Mouse (Mus musculus) 3T3-L1 (cell line): ENCODE results near the gene Rsph14.
"Not testable (repeated sequence)": the region's sequence is repeated elsewhere in the genome, so short reads cannot be mapped to it uniquely, and the experiment has no call there.

Experiments used
- DNase-seq: peaks from one replicate; pipeline ENCODE4 v3.0.0-alpha.2; 2015; ENCODE audit warnings: low read depth, low spot score

Rsph14 gene

DNA sequence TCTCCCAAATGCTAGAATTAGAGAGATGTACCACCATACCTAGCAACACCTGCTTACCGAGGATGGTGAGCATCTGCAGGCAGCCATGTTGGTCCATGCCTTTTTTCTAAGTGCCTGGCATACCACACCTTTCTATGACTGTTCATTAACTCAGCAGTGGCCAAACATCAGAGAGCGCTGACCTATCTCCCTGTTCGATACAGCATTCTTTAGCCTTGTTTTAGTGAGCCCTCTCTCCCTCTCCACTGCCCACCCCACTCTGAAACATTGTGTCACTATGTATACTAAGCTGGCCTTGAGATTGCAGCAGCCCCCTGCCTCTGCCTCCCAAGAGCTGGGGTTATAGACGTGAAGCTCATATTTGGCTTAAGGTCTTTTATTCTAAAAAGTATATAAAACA is 21.3 kb upstream of the Rsph14 start:
- DNase-seq = no peak

DNA sequence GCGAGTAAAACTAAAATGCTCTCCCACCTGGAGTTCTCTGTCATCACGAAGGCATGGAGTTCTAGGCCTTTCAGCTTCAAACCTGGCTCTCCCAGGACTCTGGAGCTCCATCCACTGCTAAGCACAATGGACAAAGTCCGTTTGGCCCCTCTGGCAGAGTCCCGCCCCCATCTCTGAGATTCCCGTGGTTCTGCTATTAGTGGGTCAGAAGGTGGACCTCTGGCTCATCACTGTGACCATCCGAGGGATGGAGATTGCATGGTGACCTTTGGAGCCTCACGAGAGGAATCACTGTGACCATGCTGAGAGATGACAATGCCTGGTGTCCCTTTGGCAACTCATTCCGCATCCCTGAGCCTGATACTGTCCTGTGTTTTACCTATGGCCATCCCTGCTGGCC is 20.5 kb upstream of the Rsph14 start:
- no peak for DNase-seq

DNA sequence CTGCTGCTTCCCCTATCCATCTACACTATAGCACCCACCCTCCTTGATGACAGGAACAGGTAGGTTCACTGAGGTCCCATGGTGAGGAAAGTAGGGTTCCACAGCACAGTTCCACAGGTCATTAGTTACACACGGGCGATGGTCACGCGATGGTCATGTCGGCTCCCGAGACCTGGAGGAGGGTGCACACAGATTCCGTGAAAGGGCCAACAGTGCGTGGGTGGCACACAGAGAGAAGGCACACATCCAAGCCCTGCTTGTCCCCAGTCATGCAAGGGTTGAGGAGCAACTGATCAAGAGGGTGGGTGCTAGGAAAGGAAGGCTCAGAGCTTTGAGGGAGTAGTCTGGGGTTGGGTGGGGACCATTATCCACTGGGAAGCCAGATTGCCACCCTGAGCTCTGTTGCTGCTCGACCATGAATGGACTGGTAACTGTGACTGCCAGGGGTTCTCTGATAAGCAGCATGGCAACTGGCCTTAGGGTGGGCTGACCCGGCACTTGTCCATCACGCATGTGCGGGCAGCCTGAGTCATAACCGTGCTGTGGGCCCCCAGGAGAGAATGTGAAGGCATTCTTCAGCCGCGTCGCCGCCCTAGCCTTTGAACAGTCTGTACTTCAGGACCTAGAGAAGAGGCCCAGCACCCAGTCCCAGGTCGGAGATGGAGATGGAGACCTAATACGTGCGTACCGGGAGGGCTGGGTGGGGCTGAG is 19.1 kb upstream of the Rsph14 start:
- no peak for DNase-seq

DNA sequence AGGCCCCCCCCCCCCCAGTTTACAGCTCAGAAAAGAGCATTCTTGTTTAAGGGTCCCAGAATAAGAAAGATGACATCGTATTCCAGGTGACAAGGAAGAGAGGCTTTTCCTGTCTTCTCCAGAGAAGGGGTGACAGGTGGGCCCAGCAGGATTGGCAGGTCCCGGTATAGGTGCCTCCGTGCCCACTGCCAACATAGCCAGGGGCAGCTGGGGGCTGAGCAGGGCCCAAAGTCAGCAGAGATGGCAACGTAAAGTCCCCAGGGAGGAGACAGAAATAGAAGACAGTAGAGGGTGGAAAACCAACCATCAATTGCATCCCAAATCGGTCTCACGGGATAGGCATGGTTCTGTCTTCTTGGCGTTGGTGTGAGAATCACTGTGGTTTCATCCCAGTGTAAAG is 16.3 kb upstream of the Rsph14 start:
- no peak for DNase-seq

DNA sequence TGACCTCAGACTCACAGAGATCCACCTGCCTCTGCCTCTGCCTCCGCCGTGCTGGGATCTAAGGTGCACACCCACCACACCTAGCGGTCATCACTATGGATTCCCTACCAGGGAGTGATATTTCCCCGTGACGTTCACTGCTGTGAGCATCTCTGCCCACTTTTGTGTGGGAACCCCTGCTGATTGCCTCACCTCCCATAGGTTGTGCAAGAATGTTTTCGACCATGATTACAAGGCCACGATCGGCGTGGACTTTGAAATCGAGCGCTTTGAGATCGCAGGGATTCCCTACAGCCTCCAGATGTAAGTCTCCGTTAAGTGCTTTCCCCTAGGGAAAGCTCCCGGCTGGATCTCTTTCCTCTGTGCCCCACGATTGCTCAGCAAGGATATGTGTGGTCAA is 13.4 kb upstream of the Rsph14 start:
- DNase-seq = no peak

DNA sequence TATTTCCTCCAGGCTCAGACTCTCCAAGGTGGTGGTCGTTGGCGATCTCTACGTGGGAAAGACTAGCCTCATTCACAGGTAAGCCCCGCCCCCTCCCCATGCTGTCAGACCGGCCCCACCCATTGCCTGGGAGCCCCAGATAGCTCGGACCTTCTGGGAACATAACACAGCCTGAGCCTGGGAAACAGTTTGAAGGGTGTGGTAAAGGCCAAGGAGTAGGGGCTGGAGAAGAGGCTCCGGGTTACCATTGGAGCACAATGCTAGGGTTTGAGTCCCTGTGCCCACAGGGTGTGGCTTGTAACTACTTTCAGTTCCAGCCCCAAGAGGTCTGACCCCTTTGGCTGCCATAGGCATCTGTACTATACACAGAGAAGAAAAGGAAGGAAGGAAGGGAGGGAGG is 12.1 kb upstream of the Rsph14 start:
- no peak for DNase-seq

DNA sequence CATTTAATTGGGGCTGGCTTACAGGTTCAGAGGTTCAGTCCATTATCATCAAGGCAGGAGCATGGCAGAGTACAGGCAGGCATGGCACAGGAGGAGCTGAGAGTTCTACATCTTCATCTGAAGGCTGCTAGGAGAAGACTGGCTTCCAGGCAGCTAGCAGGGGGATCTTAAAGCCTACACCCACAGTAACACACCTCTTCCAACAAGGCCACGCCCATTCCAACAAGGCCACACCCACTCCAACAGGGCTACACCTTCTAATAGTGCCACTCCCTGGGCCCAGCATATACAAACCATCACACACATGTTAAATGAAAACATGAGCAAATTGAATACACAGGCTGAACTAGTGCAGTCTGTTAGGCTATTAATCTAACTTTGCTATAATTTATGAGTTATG is 9.7 kb upstream of the Rsph14 start:
- not testable (repeated sequence) for DNase-seq

DNA sequence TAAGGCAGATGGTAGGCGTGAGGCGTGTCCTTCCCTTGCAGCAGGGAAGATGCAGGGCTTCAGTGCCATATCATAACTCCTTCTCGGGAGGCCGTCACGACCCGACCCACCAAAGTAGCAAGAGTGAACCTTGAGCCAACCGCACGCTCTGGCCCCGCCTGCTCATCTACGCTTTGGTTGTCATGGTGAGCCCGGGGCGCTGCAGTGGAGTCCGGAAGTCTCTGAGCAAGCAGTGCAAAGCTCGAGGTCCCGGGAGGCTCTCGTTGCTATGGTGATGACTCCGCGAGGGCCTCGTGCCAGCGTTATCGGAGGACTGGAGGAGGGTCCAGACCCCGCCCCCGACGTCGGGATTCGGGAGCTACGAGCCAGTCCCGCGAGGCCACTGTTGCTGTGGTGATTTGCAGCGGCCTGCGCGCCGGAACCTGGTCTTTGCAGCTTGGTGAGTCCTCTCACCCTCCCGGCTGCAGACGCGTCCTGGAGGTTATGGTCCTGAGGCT is 4.5 kb upstream of the Rsph14 start, which contains the start of gene Rab36:
Gene Rab36, plus strand, starts transcription at position 176 of the 497 bp plus-strand sequence.
- peak; percentile 99 for DNase-seq

DNA sequence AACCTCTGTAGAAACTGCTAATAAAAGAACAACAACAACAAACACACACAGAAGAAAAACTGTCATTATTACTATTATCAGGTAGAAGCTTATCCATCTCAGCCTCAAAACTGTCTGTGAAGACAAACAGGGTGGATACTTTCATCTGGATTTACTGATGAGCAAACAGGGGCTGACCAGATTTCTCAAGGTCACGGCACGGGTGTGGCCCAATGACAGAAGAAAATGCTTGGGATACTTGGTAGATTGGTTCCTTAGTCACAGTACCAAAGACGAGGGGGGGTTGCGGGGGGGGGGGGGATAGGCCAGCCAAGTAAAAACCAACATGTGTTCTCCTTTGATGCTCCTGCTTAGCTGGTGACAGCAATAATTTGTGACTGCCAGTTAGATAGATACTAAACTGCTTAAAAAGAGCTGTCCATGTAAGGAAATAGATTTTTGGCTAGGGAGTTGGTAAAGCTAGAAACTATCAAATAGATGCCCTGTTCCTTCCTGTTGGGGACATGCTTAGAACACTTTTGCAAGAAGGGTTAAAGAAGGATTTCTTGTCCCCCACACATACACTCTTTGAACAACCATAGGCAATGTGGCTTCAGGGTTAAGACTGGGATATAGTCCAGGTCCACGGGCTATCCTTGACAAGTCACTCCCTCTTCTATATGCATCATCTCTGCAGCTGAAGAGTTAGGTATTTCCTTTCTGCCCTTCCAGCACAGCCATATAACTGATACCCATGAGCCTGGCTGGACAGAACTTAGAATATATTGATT is 856 bp downstream of the Rsph14 start:
- DNase-seq = peak; percentile 54

DNA sequence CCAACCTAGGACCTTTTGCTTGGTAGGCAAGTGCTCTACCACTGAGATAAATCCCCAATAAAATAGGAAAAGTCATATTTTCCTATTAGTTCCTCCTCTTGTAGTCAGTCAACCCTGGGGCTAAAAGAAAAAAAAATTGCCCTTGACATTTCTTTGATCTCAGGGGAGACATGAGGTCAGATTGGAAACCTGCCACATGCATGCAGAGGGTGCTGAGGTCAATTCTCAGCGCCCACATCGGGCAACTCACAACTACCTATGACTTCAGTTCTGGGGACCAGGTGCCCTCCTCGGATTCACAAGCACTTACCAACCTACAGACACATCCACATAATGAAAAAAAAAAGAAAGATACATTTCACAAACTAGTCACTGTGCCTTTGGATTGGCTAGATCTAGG is 2.2 kb downstream of the Rsph14 start:
- no peak for DNase-seq

DNA sequence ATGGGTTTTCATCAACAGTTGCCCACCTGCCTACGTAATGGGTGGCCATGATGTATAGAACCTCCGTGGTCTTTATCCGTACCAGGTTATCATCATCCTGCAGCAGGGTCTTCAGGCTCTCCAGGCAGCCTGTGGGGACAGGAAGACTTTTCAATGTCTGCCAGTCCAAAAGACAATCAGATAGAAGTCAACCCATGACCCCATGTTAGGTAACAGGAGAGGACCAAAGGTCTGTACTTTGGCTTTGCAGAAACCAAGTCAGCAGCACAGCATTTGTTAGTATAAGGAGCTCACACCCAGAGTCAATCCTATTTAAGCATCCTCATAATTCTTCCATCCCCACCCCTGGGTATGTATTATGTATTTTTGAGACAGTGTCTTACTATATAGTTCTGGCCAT is 2.7 kb downstream of the Rsph14 start:
- DNase-seq = no peak

DNA sequence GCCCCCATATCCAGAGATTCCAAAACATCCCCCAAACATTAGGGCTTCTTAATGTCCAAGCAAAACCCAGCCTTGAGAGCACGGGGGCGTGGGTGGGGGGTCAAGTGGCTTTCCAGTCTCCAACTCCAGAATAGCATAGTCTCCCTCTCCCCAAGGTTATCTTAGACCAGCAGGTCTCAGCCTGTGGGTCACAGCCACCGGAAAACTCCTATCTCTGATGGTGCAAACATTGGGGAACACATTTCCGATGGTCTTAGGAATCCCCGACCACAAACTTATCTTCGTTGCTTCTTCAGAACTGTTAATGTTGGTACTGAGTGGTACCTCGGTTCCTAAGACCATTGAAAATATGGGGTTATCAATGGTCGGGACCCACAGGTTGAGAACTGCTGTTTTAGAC is 3.6 kb downstream of the Rsph14 start:
- DNase-seq = no peak

DNA sequence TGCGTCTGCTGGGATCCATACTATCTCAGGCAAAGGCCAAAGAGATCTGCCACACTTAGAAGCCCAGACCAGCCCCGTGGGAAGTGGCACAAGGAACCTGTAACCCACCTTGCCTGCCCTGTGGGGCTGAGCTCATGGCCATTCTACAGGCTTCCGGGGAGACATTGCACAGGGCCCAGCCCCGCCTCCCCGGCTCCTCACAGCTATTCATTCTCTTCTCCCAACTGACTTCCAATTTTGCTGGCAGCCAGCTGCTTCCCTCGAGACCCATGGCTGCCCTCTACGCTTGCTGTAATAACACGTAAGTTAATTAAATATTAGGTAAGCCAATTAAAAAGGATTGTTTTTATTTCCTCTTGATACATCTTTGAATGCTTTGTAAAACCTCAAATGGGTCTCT is 5.9 kb downstream of the Rsph14 start:
- no peak for DNase-seq

DNA sequence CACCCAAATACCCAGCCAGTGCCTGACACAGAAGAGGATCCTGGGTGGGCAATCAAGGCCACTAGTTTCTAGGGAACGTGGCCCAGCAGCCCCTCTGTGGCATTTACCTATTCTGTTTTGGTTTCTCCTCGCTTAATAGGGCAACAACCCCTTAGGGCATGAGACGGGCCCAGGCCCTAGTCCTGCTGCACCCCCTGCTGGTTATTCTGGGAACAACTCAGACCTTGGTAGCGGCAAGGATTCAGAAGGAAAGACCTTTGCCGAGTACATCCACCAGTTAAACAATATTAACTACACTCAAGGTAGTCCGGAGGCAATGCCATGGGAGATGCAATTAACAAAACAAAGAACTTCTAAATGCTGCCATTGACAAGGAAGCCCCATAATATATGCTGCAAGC is 11.2 kb downstream of the Rsph14 start:
- peak; percentile 73 for DNase-seq

DNA sequence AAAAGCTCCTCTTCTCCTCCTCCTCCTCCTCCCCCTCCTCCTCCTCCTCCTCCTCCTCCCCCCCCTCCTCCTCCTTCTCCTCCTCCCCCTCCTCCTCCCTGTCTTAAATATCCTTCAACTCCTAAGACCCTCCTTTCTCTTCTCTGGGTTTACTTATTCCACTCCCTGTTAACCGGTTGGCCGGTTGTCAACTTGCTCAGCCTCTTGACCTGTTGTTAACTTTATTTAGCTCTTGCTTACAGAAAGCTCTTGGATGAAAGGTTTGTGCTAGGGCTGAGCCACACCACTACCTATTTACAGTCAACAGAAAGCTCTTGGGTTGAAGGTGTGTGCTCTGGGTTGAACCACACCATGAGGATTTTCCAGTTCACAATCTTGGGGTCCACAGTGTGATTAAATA is 12.1 kb downstream of the Rsph14 start:
- no peak for DNase-seq

DNA sequence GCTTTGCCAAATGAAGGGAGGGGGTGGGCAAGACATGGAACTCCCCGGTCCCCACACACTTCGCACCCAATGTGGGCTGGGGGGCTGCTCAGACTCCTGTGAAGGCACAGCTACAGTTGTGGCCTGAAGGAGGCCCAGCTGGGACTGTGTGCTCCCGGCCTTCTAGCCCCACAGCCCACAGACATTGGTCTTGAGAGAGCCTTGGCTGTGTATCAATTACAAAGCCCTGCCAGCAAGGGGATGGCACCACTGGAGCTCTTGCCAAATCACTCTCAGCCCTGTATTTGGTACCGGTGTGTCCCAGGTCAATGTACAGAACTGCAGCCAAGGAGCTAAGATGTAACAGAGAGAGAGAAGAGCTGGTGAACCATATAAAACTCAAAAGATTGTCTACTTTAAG is 15.9 kb downstream of the Rsph14 start:
- no peak for DNase-seq

DNA sequence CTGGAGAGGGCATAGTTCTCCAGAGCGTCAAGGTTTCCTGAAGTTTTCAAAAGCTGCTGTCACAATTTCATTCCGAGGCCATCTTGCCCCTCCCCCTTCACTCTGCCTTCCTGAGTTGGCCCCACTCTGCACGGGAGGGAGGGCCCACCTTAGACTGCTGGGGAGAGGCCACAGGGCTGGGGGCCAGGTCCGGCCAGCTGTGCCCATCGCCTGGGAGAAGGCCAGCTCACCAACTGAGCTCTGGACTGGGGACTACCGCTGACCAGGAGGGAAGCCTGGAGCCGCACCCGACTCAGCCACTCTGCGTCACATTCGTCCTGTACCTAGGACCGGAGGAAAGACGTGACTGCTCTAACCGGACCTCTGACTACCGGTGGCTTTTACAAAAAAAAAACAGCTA is 16.9 kb downstream of the Rsph14 start:
- DNase-seq = no peak

DNA sequence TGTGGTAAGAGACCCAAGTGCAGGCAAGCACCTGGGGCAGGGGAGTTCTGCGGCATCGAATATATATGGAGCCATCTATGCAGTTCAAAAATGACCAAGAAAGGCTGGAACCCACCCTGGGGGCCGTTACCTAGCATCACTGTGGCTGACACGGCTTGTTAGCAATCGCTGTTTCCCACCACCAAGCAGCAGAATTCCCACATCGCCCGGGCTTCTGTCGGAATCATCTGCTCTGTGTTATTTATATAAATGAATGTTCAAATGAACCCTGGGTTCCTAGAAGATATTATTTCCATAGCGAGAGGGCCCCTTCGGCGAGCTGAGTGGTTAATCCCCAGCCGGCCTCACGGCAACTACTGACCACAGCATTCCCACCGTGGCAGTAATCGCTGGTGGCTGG is 21.7 kb downstream of the Rsph14 start:
- no peak for DNase-seq

DNA sequence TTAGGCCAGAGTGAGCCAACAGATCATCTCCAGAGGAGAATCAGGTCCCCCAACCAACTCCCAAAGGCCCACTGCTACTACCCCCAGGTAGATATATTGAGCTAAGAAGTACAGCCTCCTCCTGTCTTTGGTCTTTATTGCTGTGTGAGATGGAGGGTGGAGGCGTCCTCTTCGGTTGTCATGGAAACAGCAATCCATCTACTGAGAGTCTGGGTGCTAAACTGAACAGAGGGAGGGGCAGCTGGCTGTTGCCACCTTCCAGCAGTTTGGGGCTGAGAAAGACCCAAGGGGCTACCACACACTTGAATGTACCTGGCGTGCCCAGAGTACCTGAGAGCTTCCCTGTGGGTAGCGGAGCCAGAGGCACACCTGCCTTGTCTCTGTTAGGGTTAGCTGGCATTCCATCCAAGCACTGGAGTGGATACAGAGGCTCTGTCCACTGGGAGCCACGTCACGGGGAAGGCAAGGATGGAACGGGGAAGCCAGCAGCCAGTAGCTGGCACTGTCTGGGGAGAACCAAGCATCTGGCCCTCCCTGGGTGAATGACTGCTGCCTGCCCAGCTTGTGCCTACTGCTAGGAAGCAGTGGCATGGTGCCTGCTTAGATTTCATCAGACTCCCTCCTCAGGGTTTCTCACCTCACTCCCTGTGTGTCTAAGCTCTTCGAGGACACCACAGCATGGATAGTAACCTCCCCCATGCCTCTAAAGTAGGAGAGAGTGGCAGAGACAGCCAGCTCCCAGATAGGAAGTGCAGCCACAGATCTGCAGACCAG is 25.3 kb downstream of the Rsph14 start:
- no peak for DNase-seq

DNA sequence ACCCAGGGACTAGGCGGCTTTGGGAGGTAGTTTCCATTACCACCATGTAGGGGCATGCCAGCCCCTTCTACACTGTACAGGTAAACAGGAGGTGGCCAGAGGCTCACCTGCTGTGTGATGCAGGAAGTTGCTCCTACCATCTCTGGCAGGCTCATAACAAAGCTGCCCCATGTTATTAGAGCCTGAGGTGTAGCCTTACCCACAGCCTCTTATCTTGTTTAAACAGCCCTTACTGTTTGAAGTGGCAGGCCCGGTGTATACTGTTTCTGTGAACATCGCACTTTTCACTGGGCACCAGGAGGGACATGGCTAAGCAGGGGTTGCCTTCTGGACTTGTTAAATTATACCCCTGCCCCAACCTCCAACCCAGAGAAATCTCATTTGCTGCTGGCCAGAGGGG is 28.3 kb downstream of the Rsph14 start:
- DNase-seq = no peak

DNA sequence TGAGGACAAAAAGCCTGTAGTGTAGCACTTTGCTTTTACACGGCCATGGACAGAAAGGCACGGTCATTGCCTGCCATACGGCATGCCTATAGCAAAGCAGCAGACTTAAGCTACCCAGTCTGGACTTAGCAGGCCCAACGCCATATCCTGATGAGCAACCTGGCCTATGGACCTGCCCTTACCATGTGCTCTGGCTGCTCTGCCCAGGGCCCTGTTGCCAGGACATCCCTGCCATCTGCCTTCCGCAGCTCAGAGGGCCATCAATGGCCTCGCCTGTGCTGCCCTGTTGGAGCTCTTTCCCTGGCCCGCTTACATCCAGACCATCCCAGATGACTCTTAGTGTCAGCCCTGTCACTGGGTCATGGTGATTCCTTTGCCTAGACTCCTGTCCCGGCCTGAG is 31.0 kb downstream of the Rsph14 start:
- no peak for DNase-seq

DNA sequence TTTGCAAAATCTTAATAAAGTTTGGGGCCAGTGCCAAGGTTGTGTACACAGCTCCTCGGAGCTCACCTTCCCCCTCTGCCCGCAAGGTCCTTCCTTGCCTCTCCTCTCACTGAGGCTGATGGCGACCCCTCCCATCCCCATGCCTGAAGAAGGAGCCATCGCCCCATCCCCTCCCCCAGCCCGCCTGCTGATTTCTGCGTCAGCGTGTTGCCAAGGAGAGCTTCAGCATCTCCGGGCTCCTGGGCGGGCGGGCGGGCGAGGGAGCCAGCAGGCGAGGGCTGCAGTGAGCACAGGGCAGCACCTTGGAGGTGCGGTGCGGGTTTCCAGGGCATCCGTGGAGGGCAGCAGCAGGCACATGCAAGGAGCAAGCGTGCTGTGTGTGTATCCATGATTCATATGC is 37.0 kb downstream of the Rsph14 start:
- no peak for DNase-seq
